Mouse (Mus musculus) liver, embryonic 14.5 days (tissue): ENCODE measurements around the gene Patz1.

Experiments
- CTCF ChIP-seq: IDR thresholded peaks from 2 replicates; pipeline ENCODE4 v1.5.1; 2016; ENCODE audit warnings: antibody characterized with exemption, low read depth, control low read depth
- EP300 ChIP-seq: IDR thresholded peaks from 2 replicates; pipeline ENCODE4 v1.6.1; 2016; ENCODE audit warnings: antibody characterized with exemption, low read depth

GRCm38 (mm10) chr11:3243771-3244170 is 44.9 kb upstream of the Patz1 start:
- TF ChIP-seq CTCF (no peak), EP300 (no peak)
